Mouse (Mus musculus) hindlimb bud, embryonic 11.5 days (tissue): ENCODE data around the gene Cxcl13.

ENCODE experiments used
- DNase-seq: peaks from one replicate; pipeline ENCODE4 v3.0.0-alpha.2; 2012; ENCODE audit warnings: low read depth, low spot score; ENCODE audit errors: extremely low spot score

Cxcl13 gene

DNA sequence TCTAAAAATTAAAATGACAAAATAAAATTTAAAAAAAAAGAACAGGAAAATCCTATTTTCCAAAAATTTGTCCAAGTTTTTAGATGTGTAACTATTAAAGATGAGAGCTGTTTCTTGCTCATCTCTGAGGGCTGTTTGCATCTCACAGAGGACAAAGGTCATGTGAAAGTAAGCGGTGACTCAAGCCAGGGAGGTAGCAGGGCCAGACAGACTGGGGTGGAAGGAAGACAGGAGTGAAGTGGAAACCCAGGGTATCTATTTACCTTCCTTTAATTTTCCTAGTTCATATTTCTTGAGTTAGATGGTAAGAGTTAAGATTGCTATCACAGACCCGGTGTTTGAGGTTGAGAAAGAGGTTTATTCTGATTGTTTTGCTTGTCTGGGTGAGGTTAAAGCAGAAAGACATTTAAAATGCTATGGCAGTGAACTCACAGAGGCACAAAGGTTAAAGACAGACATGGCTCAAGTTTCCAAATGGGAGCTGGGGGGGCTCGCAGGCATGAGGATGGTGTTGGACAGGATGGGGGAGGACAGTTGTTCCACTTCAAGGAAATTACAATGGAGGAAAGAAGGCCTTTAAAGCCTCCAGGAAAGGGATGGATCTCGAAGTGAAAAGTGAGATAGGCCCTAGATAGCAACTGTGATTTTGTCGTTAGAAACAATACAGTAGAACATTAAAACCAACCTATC lies 27.2 kb downstream of the Cxcl13 start:
- no peak for DNase-seq

DNA sequence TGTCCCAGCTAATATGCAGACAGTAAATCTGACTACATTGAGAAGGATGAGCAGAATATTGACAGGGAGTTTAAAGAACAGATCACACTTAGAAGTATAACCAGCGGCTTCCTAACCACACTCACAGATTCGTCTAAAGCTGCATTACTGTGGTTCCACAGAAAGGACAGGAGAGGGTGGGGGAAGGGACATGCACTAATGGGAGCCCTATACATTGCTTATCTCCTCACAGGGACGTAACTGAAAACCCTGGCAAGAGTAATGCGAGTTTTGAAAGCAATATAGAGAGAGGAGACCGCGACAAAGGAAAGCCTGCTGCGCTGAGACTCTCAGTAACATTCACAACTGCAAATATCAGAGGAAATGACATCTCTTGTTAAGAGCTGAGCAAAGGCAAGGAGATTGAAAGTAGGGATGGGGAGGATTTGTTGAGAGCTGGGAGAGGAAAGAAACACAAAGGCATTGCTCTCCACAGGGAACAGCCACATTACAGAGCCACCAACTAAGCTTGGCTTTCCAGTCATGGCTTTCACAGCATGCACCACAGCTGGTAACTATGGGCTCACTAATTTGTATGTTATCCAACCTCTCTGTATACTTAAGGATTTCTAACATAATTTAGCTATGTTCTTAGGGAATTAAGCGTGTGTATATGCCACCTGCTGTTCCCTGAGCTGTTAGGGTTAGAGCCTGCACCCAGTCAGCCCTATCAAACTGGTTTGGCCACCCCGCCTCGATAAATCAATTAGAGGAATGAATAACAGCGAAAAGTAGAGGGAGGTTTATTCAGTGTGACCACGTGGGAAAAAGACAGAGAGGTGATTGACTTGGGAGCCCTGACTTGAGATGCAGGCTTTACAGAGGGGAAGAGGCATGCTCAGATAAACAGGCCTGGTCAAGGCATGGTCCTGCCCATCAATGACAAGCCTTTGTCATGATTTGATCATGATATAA lies 34.9 kb downstream of the Cxcl13 start:
- no peak for DNase-seq

DNA sequence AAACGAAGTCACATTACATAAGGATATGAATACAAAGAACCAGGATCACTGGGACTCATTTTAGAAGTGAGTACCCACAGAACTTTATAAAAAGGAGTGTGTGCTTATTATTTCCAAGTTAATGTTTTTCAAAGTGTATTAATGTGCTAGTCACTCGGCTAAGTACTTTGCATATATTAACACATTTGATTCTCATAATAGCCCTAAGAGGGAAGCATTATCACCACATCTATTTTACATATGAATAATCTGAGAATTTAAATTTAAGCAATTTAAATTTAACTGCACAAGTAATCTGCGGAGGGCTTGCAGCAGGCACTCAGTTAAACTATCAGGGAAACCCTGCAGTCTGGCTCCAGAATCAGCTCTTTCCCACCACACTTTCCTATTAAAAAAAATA lies 40.5 kb downstream of the Cxcl13 start:
- no peak for DNase-seq

DNA sequence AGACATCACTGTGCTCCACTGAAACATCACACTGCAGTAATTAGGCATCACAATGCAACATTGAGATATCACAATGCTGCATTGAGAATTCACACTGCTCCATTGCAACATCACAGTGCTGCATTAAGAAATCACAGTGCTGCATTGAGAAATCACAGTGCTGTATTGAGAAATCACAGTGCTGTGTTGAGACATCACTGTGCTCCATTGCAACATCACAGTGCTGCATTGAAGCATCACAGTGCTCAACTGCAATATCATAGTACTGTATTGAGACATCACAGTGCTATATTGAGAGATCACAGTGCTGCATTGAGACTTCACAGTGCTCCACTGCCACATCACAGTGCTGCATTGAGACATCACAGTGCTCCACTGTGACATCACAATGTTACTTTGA lies 46.6 kb downstream of the Cxcl13 start:
- no peak for DNase-seq

DNA sequence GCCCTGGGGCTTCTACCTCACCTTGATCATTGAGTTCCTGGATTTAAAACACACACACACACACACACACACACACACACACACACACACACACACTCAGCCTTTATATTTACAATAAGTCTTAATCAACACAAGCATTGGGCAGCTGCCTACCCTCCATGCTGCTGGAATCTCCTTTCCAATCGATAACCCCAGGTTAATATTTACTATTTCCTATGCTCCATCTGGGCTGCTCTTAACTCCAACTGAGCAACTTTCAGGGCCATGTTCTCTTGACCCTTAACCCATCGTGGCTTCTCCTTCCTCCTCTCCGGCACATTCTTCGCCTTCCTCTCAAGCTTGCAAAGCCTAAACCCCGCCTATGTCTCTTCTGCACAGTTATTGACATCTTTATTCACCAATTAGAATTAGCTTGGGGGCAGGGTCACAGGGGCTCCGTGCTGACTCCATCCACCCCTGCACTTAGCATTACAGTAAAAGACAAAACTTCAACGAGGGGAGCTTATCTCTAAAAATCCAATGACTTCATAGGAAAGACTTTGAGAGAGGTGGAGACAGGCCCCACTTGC lies 51.6 kb downstream of the Cxcl13 start:
- DNase-seq = no peak

DNA sequence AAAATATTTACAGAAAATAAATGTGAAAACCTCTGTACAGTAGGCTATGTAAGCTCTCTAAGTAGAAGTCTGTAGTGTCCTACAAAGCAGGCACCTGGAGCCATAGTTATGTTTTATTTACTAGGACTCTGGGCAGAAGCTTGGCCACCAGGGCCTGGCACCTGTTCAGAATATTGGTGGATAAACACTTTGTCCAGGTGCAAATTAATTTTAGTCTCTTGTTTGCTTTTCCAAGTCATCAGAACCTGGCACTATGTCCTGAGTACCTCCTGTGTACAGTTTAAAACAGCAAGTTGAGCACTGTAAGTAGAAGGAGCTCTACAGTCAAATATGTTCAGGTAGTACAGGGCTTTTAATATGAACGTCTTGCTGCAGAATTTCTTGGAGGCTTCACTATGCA lies 52.3 kb downstream of the Cxcl13 start:
- DNase-seq = no peak
